Mouse (Mus musculus) heart, postnatal 14 days (tissue): ENCODE data around the gene Nfatc2. TPM values are rescaled to one million over a fixed set of nuclear protein-coding genes. Genes with fewer than 3 reads are reported as not detected.

Experiments used
- DNase-seq, 2 experiments: peaks; one replicate each; pipeline ENCODE4 v3.0.0; 2021 to 2022
- intact Hi-C: fragments of 180-260 bp; cut with DNase I; formaldehyde crosslinking; loops from one replicate; pipeline ENCODE4 v1.15.1; 2025
- total RNA-seq, 2 experiments: library from RNA; stranded (reverse); gene quantifications; 2 replicates each; pipeline ENCODE4 v1.2.3; 2021

Gene Nfatc2
- total RNA-seq, 2 experiments from 2014 or later, result 15.9 to 17.8 TPM

DNA sequence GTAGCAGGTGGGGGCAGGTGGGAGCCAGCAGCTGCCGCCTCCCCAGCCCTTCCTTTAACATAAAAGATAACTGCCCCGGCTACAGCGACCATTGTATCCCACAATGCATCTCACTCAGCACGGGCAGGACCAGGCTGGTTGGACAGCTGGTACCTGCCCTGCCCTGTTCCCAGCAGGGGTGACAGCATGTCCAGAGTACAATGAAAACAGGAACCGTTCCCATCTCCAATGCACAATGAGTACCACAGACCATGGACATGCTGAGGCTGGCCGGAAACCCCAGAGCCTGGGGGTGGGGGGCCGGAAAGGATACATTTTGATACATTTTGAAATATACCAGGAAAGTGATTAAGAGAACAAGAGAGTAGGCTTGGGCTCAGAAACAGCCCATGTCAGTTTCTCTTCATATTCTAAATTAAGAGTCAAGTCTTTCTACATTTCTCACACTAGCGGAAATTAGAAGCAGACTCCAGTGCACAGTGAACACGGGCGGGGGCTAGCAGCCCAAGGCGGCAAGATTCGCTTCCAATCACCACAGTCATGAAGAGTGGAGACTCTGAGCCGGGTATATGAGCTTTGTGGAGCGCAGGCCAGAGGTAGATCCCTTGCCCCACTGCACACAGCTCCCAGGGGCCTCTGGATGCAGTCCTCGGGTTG, 55.4 kb downstream of the Nfatc2 start:
- no peak for DNase-seq
- intact Hi-C loops, result no loop called here

DNA sequence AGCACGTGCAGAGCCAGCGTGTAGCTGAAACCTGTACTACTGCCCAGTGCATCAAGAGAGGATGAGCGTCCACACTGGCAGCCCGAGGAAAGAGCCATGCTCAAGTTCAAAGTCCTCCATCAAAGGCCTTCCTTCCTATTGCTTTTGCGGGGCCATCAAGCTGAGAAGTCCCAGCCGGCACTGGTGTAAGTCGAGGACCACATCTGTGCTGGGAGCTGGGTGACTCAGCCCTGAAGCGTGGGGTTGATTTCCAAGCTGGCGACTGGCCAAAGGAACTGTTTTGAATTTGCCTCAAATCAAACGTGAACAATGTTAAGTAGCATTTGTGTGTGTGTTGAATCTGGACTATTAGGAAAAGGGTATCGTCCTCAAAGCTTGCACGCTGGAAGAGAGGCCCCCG, 57.4 kb downstream of the Nfatc2 start:
- DNase-seq, result peak; percentile 77 to 81
- intact Hi-C loops, result no loop called here

DNA sequence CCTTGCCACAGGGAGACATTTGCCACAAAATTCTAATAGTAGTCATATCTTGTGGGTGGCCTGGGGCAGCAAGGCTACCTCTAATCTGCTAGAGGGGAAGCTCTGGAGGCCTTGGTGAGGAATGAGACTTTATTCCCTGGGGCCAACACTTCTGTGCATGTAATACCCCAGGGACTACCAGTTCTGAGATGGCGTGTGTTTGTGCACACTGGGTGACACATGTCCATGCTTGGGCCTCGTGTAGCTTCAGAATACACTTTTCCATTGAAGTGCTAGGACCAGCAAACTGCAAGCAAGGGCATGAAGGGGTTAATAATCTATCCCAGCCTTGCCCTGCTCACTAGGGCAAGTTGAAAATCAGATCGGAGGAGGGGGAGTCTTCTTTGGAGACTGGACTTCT, 58.4 kb downstream of the Nfatc2 start:
- intact Hi-C loops, result no loop called here

DNA sequence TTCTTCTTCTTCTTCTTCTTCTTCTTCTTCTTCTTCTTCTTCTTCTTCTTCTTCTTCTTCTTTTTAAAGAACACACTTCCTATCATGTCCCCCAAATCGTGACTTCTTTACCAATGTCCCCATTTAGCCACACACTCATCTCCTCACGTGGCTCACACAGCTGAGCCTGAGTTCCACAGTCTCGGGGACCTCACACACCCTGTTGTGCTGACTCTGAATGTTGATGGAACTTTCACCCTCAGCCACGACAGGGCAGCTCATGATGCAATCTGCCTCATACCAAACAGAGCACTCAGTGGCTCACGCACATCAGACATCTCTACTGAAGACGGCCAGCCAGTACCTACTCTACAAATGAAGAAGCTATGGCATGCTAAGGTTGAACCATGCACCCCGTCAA, 60.2 kb downstream of the Nfatc2 start:
- intact Hi-C loops, result no loop called here
- no peak for DNase-seq

More for the DNA sequence above, 58.4 kb downstream of the Nfatc2 start:
- DNase-seq, result no peak

DNA sequence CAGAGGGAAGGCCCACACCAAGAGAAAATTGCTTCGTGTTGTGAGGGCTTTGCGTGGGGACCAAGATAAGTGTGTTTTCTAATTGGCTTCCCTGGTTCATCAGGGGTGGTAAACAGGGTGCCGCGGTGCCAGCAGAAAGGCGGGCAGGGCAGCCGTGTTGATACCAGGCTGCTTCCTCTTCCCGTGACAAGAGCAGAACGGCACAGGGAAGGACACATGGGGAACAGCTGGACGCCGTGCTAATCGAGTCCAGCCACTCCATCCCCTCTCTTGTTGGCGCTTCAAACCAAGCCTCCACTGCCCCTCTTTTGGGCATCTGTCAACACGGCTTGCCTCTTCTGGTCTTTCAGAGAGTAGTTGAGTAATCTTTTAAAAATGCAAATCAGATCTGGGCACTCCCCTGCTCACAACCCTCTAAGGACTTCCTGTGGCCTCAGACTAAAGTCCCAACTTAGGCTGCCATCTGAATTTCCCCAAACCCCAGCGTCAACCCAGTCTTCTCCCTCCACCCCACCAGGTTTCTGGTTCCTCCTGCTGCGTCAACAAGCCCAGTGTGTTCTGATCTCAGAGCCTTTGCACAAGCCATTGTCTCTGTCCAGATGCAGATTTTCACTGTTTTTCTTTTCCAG, 61.7 kb downstream of the Nfatc2 start:
- intact Hi-C loops, result no loop called here
- DNase-seq, result no peak

DNA sequence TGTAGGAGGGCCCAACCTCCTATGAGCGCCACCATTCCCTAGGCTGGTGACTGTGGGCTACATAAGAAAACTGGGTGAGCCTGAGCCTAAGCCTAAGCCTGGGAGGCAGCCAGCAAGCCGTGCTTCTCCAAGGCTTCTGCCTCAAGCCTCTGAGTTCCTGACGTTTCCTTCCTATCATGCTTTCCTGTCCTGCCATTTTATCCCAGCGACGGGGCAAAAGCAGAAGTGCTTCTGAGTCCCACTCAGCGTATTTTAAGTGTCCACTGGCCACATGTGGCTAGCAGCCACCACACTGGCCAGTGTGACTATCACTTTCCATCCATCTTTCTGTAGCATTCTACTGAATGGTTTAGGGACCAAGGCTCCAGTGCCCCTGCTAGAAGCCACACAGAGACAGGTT, 62.4 kb downstream of the Nfatc2 start:
- DNase-seq, result no peak
- intact Hi-C loops, result no loop called here

DNA sequence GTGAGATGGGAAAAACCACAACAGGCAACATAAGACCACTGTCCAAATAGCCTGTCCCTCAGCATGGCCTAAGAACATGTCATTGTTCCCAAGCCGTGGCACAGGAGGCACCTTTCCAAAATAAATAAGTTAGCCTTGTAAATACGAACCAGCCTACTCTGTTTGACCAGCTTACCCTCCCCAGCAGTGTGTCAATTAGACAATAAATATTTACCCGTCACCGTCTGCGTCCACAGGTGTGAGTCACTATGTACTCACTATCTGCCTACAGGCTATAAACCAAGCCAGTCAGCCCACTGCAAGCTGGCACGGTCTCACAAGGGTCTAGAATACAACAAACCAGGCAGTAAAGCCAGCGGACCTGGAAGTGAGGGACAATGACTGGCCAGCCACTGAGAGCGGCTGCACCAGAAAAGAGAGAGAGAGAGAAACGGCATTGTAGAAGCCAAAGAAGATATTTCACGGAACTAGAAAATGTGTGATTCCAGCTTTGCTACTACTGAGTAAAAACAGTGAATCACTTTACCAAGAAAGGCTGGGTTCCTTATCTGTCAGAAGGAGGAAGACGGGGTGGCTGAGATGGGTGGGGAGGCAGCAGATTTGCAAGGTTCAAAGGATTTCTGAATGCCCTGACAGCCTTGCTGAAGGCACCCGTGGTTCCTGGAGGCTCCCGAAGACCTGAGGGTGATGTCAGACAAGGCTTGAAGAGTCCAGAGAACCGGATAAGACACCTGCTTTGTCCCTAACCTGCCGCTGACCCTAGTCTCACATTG, 69.2 kb downstream of the Nfatc2 start:
- no peak for DNase-seq
- intact Hi-C loops, result no loop called here

DNA sequence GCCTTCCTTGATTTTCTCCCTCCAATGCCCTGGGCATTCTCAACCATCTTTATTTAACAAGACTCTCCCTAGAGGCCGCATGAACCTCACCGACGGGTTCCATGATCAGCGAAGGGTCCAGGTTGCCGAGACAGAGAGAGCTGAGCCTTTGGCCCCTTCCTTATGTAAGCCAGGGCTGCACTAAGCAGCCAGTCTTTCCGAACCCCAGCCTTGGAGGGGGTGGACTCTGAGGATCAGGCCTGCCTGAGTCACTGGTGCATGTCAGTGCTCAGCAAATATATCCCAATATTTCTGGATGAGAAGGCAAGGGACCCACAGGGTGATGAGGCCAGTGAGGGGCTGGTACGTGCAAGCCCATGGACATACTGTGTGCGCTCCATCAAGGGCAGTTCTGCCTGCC, 72.9 kb downstream of the Nfatc2 start:
- DNase-seq, result no peak
- intact Hi-C loops, result loop anchor here (5.0 kb wide), 1 partner anchor 74 kb away; the partner anchor contains the start of gene Nfatc2

DNA sequence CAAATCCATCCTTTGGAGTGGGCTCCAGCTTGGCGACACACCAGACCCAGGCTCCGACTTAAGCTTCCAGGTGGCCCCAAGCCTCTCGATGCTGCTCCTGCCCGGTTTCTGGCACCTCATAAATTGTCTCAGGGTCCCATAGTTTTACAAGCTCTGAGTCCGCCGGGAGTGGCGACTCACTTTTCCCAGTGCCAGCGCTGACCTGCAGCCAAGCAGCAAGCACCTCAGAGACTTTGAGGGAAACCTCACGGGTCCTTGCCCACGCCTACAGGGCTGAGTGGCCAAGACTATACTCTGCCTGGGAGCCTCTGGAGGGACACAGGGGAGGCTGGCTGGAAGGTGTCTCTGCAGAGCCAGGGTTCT, 74.0 kb downstream of the Nfatc2 start:
- intact Hi-C loops, result loop anchor here (5.0 kb wide), 1 partner anchor 75 kb away; the partner anchor contains the start of gene Nfatc2
- DNase-seq, result no peak

DNA sequence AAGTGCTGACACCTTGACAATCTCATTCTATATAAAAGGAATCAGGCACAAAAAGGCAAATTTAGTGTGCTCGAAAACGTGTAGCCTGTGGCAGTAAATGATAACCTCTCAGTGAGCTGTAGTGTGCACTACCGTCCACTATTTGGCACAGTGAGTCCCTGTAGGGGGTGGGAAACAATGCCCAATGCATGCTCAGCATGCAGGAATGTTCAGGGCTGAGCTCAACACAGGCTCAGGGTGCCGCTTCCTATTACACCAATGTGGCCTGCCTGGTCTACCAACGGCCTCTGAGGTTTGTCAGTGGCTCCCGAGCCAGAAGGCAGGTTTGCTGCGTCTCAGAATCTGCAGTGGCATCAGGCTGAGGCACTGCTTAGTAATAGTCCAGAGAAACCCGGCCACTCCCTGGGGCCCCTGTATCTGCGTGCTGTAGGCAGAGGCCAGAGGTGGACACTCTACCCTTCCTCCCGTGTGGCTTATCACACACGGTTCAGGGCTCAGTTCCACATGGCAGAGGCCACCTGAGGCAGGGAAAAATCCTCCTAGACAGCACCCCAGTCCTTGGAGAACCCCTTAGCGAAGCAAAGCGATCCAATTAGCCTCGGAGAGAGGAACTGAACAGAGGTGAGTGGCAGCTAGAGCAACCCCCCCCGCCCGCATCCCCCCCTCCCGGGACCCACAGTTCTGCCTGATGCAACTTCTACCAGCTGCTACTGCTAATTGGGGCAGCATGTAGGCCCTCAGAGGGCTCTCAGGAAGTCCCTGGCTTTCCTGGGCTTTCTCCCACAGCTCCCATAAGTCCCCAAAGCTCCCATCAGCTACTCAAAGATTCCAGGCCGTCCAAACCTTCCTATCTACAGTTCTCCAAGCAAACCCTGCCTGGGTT, 74.7 kb downstream of the Nfatc2 start:
- no peak for DNase-seq
- intact Hi-C loops, result loop anchor here (5.0 kb wide), 1 partner anchor 76 kb away; the partner anchor contains the start of gene Nfatc2

DNA sequence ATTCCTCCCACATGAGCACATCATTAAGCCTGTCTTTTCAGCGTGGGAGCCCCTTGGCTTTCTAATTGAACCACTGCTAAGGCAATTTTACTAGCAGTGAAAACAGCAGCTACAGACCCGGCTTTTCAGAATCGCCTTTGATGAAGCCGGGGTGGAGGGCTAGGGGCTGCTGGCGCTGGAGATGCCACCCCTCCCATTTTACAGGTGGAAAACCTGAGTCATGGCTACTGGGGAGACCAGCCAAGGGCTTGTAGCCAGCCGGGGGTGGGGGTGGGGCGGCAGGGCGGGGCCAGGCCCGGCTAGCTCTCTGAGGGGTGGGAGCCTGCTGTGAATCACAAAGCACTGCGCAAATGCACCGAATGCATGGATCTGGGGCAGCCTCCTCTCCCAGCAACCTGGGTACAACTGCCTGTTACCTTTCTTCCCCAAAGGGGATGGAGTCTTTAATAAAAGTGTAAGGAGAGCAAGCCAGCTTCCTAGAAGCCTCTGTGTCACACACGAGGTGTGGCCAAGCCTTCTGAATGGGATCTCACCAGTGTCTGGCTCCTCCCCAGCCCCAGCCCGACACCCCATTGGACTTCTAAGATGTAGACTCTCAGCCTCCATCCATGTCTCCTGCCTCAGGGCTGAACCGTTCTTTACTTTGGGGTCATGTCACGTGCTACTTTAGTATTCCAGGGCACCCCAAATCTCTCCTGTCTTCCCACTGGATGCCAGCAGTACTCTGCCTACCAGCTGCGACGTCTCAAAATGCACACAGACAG, 75.9 kb downstream of the Nfatc2 start:
- intact Hi-C loops, result loop anchor here (5.0 kb wide), 1 partner anchor 77 kb away; the partner anchor contains the start of gene Nfatc2
- no peak for DNase-seq

DNA sequence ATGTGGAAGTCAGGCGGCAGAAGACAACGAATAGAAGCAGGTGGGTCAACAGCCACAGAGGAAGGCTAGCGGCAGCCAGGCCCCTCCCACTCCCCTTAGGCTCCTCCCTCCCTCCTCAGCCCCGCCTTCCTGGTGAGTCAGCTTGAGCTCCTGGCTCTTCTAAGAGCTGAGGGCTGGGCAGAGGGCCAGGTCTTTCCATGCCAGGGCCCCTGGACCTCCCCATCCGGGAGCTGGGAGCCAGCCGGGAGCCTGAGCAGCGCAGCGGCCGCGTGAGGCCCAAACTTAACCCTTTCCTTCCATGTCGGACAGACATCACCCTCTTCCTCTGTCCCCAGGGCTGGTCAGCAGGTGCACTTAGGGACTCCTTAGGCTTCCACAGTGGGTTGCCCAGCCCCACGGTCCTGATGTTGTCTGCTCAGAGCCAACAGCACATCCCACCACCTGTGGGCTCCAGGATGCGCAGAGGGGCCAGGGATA, 76.5 kb downstream of the Nfatc2 start:
- intact Hi-C loops, result loop anchor here (5.0 kb wide), 1 partner anchor 77 kb away; the partner anchor contains the start of gene Nfatc2
- DNase-seq, result peak; percentile 92 to 97

DNA sequence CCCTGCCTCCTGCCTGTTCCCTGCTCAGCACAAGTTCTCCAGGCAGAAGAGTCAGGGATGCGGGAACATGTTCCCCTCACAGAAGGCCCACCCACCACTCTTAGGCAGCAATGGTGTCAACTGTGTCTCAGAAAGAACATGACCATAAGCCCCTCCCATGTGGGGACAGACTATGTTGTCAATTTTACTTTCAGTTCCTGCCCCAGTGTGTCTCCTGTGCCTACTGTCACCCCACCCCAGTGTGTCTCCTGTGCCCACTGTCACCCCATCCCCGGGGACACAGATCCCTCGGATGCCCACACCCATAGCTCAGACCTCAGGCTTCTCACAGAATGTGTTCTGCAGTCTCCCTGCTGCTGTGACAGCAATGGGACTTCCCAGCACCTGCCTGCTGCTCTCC, 79.2 kb downstream of the Nfatc2 start:
- intact Hi-C loops, result no loop called here
- DNase-seq, result no peak

DNA sequence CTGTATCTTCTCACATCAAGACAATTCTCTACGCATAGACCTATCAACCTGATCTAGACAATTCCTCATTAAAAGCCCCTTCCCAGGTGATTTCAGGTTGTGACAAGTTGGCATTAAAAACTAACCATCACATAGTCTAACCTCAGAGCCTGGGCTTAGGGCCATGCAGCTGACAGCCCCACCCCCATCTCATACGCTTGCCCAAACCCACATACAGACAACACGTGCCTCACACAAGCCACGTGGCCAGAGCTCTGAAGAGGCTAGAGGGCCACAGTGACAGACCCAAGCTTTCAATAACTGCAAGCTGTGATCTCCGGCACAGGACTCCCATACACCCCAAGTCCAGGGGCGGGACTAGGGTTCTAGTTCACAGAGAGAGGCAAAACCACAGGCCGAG, 80.7 kb downstream of the Nfatc2 start:
- no peak for DNase-seq
- intact Hi-C loops, result no loop called here

DNA sequence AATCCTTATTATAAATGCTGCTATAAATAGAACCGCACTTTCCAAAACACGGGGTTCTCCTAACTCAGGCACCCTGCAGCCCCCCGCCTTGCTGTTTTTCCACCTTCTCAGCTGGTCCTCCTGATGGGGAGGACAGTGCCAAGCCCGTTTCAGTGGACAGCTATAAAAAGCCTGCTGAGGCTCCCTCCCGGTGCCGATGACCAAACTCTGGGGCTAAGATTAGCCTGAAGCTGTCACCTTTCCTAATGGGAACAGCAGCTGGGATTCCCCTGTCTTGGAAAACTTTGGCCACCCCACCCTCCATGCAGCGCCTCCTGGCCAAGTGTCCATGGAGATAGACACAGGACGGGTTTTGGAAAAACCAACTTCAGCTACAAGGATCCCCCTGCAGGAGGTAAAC, 81.9 kb downstream of the Nfatc2 start:
- intact Hi-C loops, result no loop called here
- peak; percentile 47 to 53 for DNase-seq

DNA sequence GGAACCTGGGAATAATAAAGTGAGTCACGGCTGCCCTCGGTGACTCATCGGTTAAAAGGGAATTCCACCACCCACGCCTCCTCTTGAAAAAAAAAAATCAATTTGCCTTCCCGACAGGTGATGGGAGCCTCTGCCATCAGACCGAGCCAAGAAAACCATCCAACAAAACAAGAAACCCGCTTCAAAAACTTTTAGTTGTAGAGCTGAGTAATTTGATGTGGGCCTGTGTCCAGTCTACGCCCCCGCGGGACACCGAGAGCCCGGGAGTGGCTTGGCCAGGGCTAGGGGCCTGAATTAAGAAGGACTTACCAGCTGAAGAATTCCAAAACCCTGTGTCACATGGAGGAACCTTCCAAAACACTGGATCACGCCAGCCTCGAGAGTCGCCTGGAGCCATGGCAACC, 83.2 kb downstream of the Nfatc2 start:
- peak; percentile 73 to 75 for DNase-seq
- intact Hi-C loops, result no loop called here

DNA sequence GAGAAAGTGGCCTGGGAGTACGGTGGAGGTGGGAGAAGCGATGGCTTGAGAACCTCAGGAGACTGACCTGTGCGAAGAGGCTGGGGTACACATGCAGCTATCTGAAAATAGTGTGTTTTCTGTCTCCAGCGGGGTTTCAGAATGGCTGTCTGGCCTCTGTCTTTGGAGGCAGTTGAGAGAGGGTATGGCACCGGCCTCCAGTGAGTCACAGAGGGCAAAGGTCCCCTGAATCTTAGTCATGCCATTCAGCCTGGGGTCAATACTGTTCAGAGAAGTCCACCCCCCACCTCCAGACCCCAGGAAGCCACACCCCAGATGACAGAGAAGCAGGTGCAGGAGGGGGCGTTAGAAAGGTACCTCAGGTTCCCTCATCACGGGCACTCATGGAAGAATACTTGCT, 83.7 kb downstream of the Nfatc2 start:
- DNase-seq, result no peak
- intact Hi-C loops, result no loop called here

DNA sequence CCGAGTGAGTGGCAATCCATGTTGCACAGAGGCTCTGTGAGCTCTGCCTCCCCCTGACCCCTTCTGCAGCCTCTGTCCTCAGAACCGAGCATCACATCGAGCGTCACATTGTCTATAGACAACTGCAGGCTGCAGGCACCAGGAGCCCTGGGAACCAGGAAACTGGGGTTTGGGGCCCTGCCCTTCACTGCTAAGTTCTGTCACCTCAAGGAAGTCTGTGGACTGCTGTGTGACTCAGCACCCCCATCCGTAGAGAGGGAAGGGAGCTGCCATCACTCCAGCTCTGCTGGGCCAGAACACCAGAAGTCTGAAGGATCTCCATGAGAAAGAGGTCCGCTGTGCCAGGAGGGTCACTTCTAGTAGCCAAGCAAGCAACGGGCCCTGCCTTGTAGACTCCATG, 84.7 kb downstream of the Nfatc2 start:
- no peak for DNase-seq
- intact Hi-C loops, result no loop called here

DNA sequence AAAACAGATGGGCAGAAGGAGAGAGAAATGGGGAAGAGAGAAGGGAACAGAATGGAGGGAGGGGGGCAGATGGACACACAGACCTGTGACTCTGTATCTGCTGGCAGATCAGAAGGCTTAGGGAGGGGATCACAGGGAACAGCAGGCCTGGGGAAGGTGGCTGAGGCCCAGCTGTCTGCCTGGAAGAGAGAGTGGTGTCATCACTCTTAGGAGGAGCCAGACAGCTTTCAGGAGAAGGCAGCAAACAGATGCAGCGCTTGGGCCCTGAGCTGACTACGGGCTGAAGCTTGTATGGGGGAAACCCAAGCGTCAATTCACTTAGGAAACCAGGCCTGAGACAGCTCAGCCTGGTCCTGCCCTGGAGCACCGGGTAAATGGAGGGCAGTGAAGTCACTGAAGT, 86.0 kb downstream of the Nfatc2 start:
- intact Hi-C loops, result no loop called here
- no peak for DNase-seq

DNA sequence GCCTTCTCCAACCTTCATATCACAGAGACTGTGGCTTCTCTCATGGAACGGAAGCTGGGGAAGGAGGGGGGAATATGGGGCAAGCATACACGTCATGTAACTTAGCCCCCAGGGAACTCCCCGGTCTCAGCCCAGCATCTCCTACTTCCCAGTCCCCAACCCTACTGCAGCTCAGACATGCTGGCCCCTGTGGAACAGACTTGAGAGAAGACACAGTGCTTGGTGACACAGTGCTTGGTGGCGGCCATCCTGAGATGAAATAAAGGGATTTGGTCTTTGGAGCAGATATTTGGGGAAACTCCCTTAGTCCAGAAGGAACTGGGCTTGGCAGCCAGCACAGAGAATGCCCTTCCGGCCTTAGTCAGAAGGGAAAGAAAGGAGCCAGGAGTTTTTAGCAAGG, 87.3 kb downstream of the Nfatc2 start:
- DNase-seq, result no peak
- intact Hi-C loops, result no loop called here
